31 mouse cellular contexts compared by ENCODE assay signal in genomic region chr6:100475341-100475955, GRCm38 (mm10).
DNase-seq lines count a peak whose midpoint lies in the region; ATAC-seq lines count a peak whose summit lies in the region.
"Had no signal": no experiment of that assay in that cellular context is flagged by ENCODE, and none has a peak within 500 bp of the region (broad histone marks: within the 10 kb centered on the region; RNA-seq: fewer than 3 reads in every experiment).

No protein-coding gene starts in this region.

- intact Hi-C loops in left cerebral cortex, postnatal 4 days (cut with DNase I), result no loop called here
- intact Hi-C loops in left cerebral cortex, postnatal 25 days (cut with DNase I), result no loop called here

- peaks cover 33% of the 10 kb centered on the region for H3K27me3 ChIP-seq in embryonic facial prominence, embryonic 10.5 days (replicated peaks; ENCODE audit: low read depth, poor library complexity, severe bottlenecking)
- H3K27me3 ChIP-seq: embryonic facial prominence, embryonic 13.5 days; limb, embryonic 15.5 days; liver, embryonic 13.5 days; neural tube, embryonic 12.5 days had no signal

- H3K4me1 ChIP-seq in embryonic facial prominence, embryonic 10.5 days, result no peaks in the 10 kb centered on the region
- H3K4me1 ChIP-seq: limb, embryonic 10.5 days; neural tube, embryonic 12.5 days had no signal

- H3K4me3 ChIP-seq in embryonic facial prominence, embryonic 10.5 days, result no peak overlapping the region
- H3K4me3 ChIP-seq: embryonic facial prominence, embryonic 13.5 days; heart, adult 2 months; heart, embryonic 12.5 days; hindbrain, embryonic 10.5 days; layer of hippocampus, adult 2 months; limb, embryonic 10.5 days; limb, embryonic 15.5 days; liver, embryonic 13.5 days; myocyte; neural tube, embryonic 12.5 days had no signal

- H3K9me3 ChIP-seq in embryonic facial prominence, embryonic 10.5 days, result peaks cover 16% of the 10 kb centered on the region; the same call in 1 of the 2 replicates
- H3K9me3 ChIP-seq: limb, embryonic 15.5 days had no signal

- no peaks in the 10 kb centered on the region for H3K36me3 ChIP-seq in embryonic facial prominence, embryonic 10.5 days (replicated peaks)
- H3K36me3 ChIP-seq: embryonic facial prominence, embryonic 13.5 days; heart, embryonic 12.5 days; hindbrain, embryonic 10.5 days; limb, embryonic 10.5 days; limb, embryonic 15.5 days; liver, embryonic 13.5 days; neural tube, embryonic 12.5 days had no signal

- H3K27ac ChIP-seq in embryonic facial prominence, embryonic 10.5 days (replicated peaks), result no peak overlapping the region
- H3K27ac ChIP-seq: embryonic facial prominence, embryonic 13.5 days; heart, adult 2 months; hindbrain, embryonic 10.5 days; layer of hippocampus, adult 2 months; limb, embryonic 10.5 days; limb, embryonic 15.5 days; liver, embryonic 13.5 days; macrophage; neural tube, embryonic 12.5 days; stomach, postnatal 0 days had no signal

- peak; percentile 58 for DNase-seq in left cerebral cortex, postnatal 4 days
- no peak for DNase-seq in left cerebral cortex, postnatal 25 days (ENCODE audit: low spot score in 2 of 2)
- DNase-seq in cerebellum, adult 11 months, result peak; percentile 37
- DNase-seq in cerebellum, adult 8-10 months, result peak; percentile 39
- peak; percentile 63 to 64 for DNase-seq in cerebellum, postnatal 25 days
- DNase-seq in embryonic facial prominence, embryonic 10.5 days (ENCODE audit: low spot score), result no peak
- DNase-seq: adrenal gland, postnatal 25 days; embryo, embryonic 11 days; forebrain, postnatal 0 days; heart, adult 2 months; kidney, adult 18-20 months; kidney, postnatal 36 days; liver, embryonic 13.5 days; lung, adult 18-20 months; right cerebral cortex, adult 18-20 months; spleen, adult 18-20 months; thymus, adult 18-20 months; thymus, postnatal 25 days had no signal

- no peak for ATAC-seq in erythroid progenitor cell, adult 5-6 weeks (replicated peaks; ENCODE audit: low FRiP score, poor library complexity, severe bottlenecking)
- ATAC-seq: forebrain, postnatal 0 days; lung, postnatal 0 days; midbrain, embryonic 16.5 days had no signal

- 73% methylated on average over 4 of the region's 4 CpGs for WGBS in embryonic facial prominence, embryonic 10.5 days

Comparison
In these comparisons a context has a peak if more than half of its experiments do, and no peak if none do; other contexts are left out.
1. DNase-seq: peak in left cerebral cortex, postnatal 4 days (single experiment), cerebellum, adult 11 months (single experiment), cerebellum, adult 8-10 months (single experiment) and cerebellum, postnatal 25 days (2 of 2); none in left cerebral cortex, postnatal 25 days (0 of 2) and embryonic facial prominence, embryonic 10.5 days (single experiment).